Mouse (Mus musculus) thymus, postnatal 10 days (tissue): ENCODE results near the gene Apol8.
"Not testable (repeated sequence)": the region's sequence is repeated elsewhere in the genome, so short reads cannot be mapped to it uniquely, and the experiment has no call there.

ENCODE experiments used
- DNase-seq, 2 experiments: peaks; one replicate each; pipeline ENCODE4 v3.0.0; 2021; ENCODE audit warnings: low spot score in 2 of 2

Apol8 gene

GRCm38 (mm10) chr15:77698656-77699055 is 58.1 kb downstream of the Apol8 start, which contains the start of gene Apol7e:
TSS of gene Apol7e (plus strand) at chr15:77698857.
- DNase-seq: not testable (repeated sequence)
